Mouse (Mus musculus) CH12.LX (cell line): ENCODE measurements around the gene Setd6. TPM values are rescaled to one million over a fixed set of nuclear protein-coding genes. Genes with fewer than 3 reads are reported as not detected.
A peak's percentile ranks its signal among the peaks of the same experiment; 100 is the strongest.

Source experiments
- DNase-seq: peaks from one replicate; pipeline ENCODE4 v3.0.0-alpha.2; 2013; ENCODE audit errors: extremely low read depth
- H3K27ac ChIP-seq: 2 replicates; pipeline ENCODE4 v1.5.1; 2012; ENCODE audit warnings: low read depth, mild to moderate bottlenecking, control low read depth, moderate library complexity; ENCODE audit not compliant: insufficient read depth
- H3K27me3 ChIP-seq: replicated peaks from 2 replicates; pipeline ENCODE3; 2012; ENCODE audit warnings: inconsistent platforms
- H3K36me3 ChIP-seq, 2 experiments: replicated peaks in 1 of 2; 2 replicates each; pipeline versions ENCODE3 to v1.6.1; 2012; ENCODE audit warnings: inconsistent platforms in 1 of 2, low read length in 1 of 2, mild to moderate bottlenecking in 1 of 2, mixed read lengths in 1 of 2, moderate library complexity in 1 of 2; ENCODE audit not compliant: control insufficient read depth in 1 of 2, insufficient read depth in 1 of 2
- H3K4me1 ChIP-seq, 2 experiments: 2 replicates each; pipeline ENCODE4 v1.6.1; 2012; ENCODE audit warnings: inconsistent platforms in 1 of 2, moderate library complexity in 1 of 2; ENCODE audit not compliant: insufficient read depth in 2 of 2, control insufficient read depth in 1 of 2
- H3K4me2 ChIP-seq: 2 replicates; pipeline ENCODE4 v1.6.1; 2012; ENCODE audit warnings: low read depth, mild to moderate bottlenecking, control low read depth; ENCODE audit not compliant: poor library complexity, insufficient read depth, severe bottlenecking
- H3K4me3 ChIP-seq, 3 experiments: fragments of 150-350 bp in 1 of 3; sonication (generic) in 1 of 3; replicated peaks in 1 of 3; 2 replicates each; pipeline versions ENCODE3 to v1.5.1; 2011 to 2012; ENCODE audit warnings: low read depth in 2 of 3, low read length in 2 of 3, mild to moderate bottlenecking in 2 of 3, moderate library complexity in 2 of 3, control low read depth in 1 of 3, improper control_type of control experiment in 1 of 3, inconsistent platforms in 1 of 3, mixed read lengths in 1 of 3; ENCODE audit not compliant: poor library complexity in 1 of 3
- H3K79me2 ChIP-seq: replicated peaks from 2 replicates; pipeline ENCODE4 v1.6.1; 2012; ENCODE audit warnings: mild to moderate bottlenecking, moderate library complexity; ENCODE audit not compliant: control insufficient read depth, poor library complexity, insufficient read depth, severe bottlenecking; ENCODE audit errors: extremely low read depth
- H3K9ac ChIP-seq: 2 replicates; pipeline ENCODE4 v1.6.1; 2012; ENCODE audit warnings: low read depth, mild to moderate bottlenecking, control low read depth, moderate library complexity; ENCODE audit not compliant: insufficient read depth
- H3K9me3 ChIP-seq: replicated peaks from 2 replicates; pipeline ENCODE3; 2012; ENCODE audit warnings: low read length, inconsistent platforms, mixed read lengths
- CTCF ChIP-seq, 2 experiments: IDR thresholded peaks in 1 of 2; conservative IDR thresholded peaks in 1 of 2; 2 replicates each; pipeline ENCODE4 v1.5.1; 2011 to 2012; ENCODE audit warnings: low read depth in 2 of 2, low read length in 2 of 2, improper control_type of control experiment in 1 of 2, inconsistent platforms in 1 of 2, mild to moderate bottlenecking in 1 of 2, moderate library complexity in 1 of 2
- HCFC1 ChIP-seq: IDR thresholded peaks from 2 replicates; pipeline ENCODE4 v1.6.1; 2012; ENCODE audit warnings: low read depth, mild to moderate bottlenecking, inconsistent platforms, low read length, improper control_type of control experiment
- IRF4 ChIP-seq: IDR thresholded peaks from 2 replicates; pipeline ENCODE4 v1.6.1; 2014; ENCODE audit warnings: low read depth, mild to moderate bottlenecking, inconsistent platforms, low read length, improper control_type of control experiment
- KAT2A ChIP-seq: IDR thresholded peaks from 2 replicates; pipeline ENCODE4 v1.6.1; 2012; ENCODE audit warnings: low read length, improper control_type of control experiment, inconsistent platforms; ENCODE audit not compliant: insufficient replicate concordance
- NRF1 ChIP-seq: IDR thresholded peaks from 2 replicates; pipeline ENCODE4 v1.6.1; 2014; ENCODE audit warnings: low read depth, mild to moderate bottlenecking, inconsistent platforms, low read length, improper control_type of control experiment, moderate library complexity
- POLR2A ChIP-seq: IDR thresholded peaks from 2 replicates; pipeline ENCODE4 v1.6.1; 2011; ENCODE audit warnings: low read depth, mild to moderate bottlenecking, improper control_type of control experiment, low read length
- RAD21 ChIP-seq: IDR thresholded peaks from 2 replicates; pipeline ENCODE4 v1.6.1; 2011; ENCODE audit warnings: low read depth, mild to moderate bottlenecking, low read length, improper control_type of control experiment, moderate library complexity
- ZMIZ1 ChIP-seq: IDR thresholded peaks from 2 replicates; pipeline ENCODE4 v1.6.1; 2012; ENCODE audit warnings: low read depth, mild to moderate bottlenecking, inconsistent platforms, low read length, improper control_type of control experiment
- dilution Hi-C: fragments of 300-500 bp; cut with MboI; formaldehyde crosslinking; loops from 2 replicates; pipeline ENCODE4 v1.14.3; 2020; ENCODE audit warnings: low sequenced_read_pairs; ENCODE audit not compliant: extremely low pct_unique_long_range_greater_than_20kb, extremely low pct_ligation_motif_present
- in situ Hi-C: fragments of 300-500 bp; cut with MboI; formaldehyde crosslinking; loops from 3 replicates; pipeline ENCODE4 v1.14.3; 2019; ENCODE audit warnings: low sequenced_read_pairs, low pct_ligation_motif_present, low pct_unique_long_range_greater_than_20kb, mixed read lengths
- polyA plus RNA-seq: library from polyadenylated mRNA; unstranded; fragments of >175 nt; gene quantifications from 2 replicates; pipeline ENCODE4 v1.2.1, GENCODE M21; 2012; ENCODE audit warnings: low read depth; ENCODE audit not compliant: insufficient read length
- total RNA-seq, 2 experiments: library from RNA; depleted of rRNA; stranded (reverse); fragments of 300-350 nt in 1 of 2; fragments of >200 nt in 1 of 2; gene quantifications; 2 replicates each; pipeline ENCODE4 v1.2.3; 2012 to 2014

Setd6 gene
- total and polyA plus RNA-seq, 3 experiments: 29.6 to 50.6 (median 29.7) TPM

- H3K79me2 ChIP-seq: no peaks in the 10 kb centered on the region
- peak overlapping the region; percentile 28; the same call in 1 of the 2 replicates for H3K9ac ChIP-seq
- peaks cover 22 to 32% of the 10 kb centered on the region in 2 experiments for H3K36me3 ChIP-seq
- peak overlapping the region; percentile 52 to 98 (median 95) for H3K4me3 ChIP-seq
- TF ChIP-seq CTCF (conservative IDR thresholded peaks at IDR 0.05 in 1 of 2, IDR thresholded peaks at IDR 0.05 in 1 of 2; ENCODE audit: low read depth in 2 of 2, low read length in 2 of 2): no peak
- in situ Hi-C loops (no loop called here), dilution Hi-C loops (no loop called here)
- no peaks in the 10 kb centered on the region for H3K27me3 ChIP-seq
- no peaks in the 10 kb centered on the region for H3K9me3 ChIP-seq
- DNase-seq: no peak
- peak overlapping the region; percentile 64; the same call in 1 of the 2 replicates for H3K4me2 ChIP-seq
- peaks cover 7 to 32% of the 10 kb centered on the region in 2 experiments for H3K4me1 ChIP-seq
- H3K27ac ChIP-seq: no peak overlapping the region
Measured at GRCm38 (mm10) chr8:95714837-95715413, 756 bp upstream of the Setd6 start.

DNA sequence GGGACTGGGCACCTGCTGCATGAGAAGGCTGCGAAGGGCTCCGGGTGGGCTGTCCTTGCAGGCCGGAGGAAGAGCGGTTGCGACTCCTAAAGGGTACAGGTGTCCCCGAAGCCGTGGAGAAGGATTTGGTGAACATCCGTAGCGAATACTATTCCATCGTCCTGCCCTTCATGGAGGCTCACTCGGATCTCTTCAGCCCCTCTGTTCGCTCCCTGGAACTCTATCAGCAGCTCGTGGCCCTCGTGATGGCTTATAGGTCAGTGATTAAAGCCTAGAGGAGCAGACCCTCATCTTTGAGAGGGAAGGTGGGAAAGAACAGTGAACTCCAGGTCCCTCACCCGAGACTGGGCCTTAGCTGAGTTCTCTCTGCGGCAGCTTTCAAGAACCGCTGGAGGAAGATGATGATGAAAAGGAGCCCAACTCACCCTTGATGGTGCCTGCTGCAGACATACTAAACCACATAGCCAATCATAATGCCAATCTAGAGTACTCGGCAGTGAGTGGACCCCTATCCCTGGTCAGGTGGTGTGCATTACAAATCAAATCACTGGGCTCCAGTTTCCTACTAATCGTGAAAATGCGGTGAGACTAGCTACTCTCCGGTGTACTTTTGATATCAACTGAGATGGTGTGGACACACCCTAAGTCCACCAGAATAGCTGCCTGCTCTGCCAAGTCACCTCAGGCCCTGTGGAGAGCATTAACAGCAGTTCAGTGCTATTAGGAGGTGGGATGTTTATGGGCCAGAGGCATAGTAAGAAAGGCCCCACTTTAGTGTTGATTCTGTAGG is 1.1 kb downstream of the Setd6 start:
- DNase-seq: no peak
- H3K4me3 ChIP-seq: peak overlapping the region; percentile 52 to 98 (median 95)
- no peaks in the 10 kb centered on the region for H3K9me3 ChIP-seq
- H3K36me3 ChIP-seq: peaks cover 33 to 48% of the 10 kb centered on the region in 2 experiments
- H3K9ac ChIP-seq: peak overlapping the region; percentile 81
- no peaks in the 10 kb centered on the region for H3K27me3 ChIP-seq
- no peak overlapping the region for H3K27ac ChIP-seq
- in situ Hi-C loops: no loop called here
- peaks cover 7 to 32% of the 10 kb centered on the region in 2 experiments for H3K4me1 ChIP-seq
- peak overlapping the region; percentile 92 for H3K4me2 ChIP-seq
- H3K79me2 ChIP-seq: no peaks in the 10 kb centered on the region; the same call in 1 of the 2 replicates
- no peak for TF ChIP-seq RAD21
- TF ChIP-seq POLR2A: peak; percentile 23; the same call in 1 of the 2 replicates
- dilution Hi-C loops: no loop called here

DNA sequence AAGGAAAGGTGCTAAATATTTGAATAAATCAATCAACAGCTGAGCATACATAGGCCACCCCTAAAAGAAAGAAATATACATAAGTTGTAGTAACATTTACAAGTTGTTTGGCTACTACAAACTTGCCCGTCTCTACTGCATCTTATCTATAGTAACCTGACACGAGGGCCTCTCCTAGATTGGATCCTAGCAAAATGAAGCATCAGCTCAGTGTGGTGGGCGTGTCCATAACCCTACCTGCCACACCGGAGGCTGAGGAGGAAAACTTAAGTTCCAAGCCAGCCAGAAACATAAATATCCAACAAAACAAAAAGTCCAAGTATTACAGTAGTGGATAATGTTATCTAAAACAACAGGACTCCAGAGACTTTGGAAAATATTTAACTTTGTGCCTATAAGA is 11.9 kb downstream of the Setd6 start:
- no peaks in the 10 kb centered on the region for H3K4me1 ChIP-seq
- H3K4me3 ChIP-seq: no peak overlapping the region
- H3K9ac ChIP-seq: no peak overlapping the region
- H3K79me2 ChIP-seq: no peaks in the 10 kb centered on the region
- H3K27me3 ChIP-seq: no peaks in the 10 kb centered on the region
- in situ Hi-C loops: no loop called here
- H3K27ac ChIP-seq: no peak overlapping the region
- H3K9me3 ChIP-seq: no peaks in the 10 kb centered on the region
- peaks cover 74 to 91% of the 10 kb centered on the region in 2 experiments for H3K36me3 ChIP-seq
- no peak for TF ChIP-seq HCFC1
- no peak for TF ChIP-seq ZMIZ1
- no peak for TF ChIP-seq NRF1
- no peak for TF ChIP-seq KAT2A
- no peak for TF ChIP-seq IRF4
- dilution Hi-C loops: no loop called here
- no peak for DNase-seq
- H3K4me2 ChIP-seq: no peak overlapping the region
